In genomic region chr6:91104765-91105399, GRCm38 (mm10) we compare ENCODE assay signal across 10 mouse cellular contexts. TPM values are rescaled to one million over a fixed set of nuclear protein-coding genes. Genes with fewer than 3 reads are reported as not detected.
DNase-seq lines count a peak whose midpoint lies in the region; ATAC-seq and TF ChIP-seq lines count a peak whose summit lies in the region.
"Had no signal": no experiment of that assay in that cellular context is flagged by ENCODE, and none has a peak within 500 bp of the region (broad histone marks: within the 10 kb centered on the region; RNA-seq: fewer than 3 reads in every experiment).

No protein-coding gene starts in this region.

- no peak overlapping the region for H3ac ChIP-seq in myocyte (ENCODE audit: control insufficient read depth, insufficient read length)

- no peaks in the 10 kb centered on the region for H3K79me2 ChIP-seq in myocyte (ENCODE audit: control insufficient read depth, insufficient read depth)

- WGBS in lung, embryonic 14.5 days = 57% methylated on average over 3 of the region's 3 CpGs
- WGBS in lung, adult 2 months = 65% methylated on average over 3 of the region's 3 CpGs
- 67% methylated on average over 3 of the region's 3 CpGs for WGBS in embryonic facial prominence, embryonic 10.5 days
- 83% methylated on average over 3 of the region's 3 CpGs for WGBS in midbrain, embryonic 10.5 days

- no peaks in the 10 kb centered on the region for H3K9me3 ChIP-seq in lung, embryonic 14.5 days (ENCODE audit: low read depth, low read length)
- H3K9me3 ChIP-seq in embryonic facial prominence, embryonic 10.5 days = no peaks in the 10 kb centered on the region
- no peaks in the 10 kb centered on the region for H3K9me3 ChIP-seq in midbrain, embryonic 10.5 days (replicated peaks)

- no peak for TF ChIP-seq POLR2A in lung, adult 2 months (IDR thresholded peaks at IDR 0.05; ENCODE audit: borderline replicate concordance, extremely low read depth, low read depth, low read length)
- no peak for TF ChIP-seq POLR2A in myocyte (IDR thresholded peaks at IDR 0.05; ENCODE audit: insufficient read length, low read depth)

- peaks cover 6% of the 10 kb centered on the region; the same call in 1 of the 2 replicates for H3K4me1 ChIP-seq in lung, embryonic 14.5 days (ENCODE audit: insufficient read depth)
- H3K4me1 ChIP-seq in lung, adult 2 months (ENCODE audit: control insufficient read depth, insufficient read depth, low read length) = 0 out of 2 replicates have a peak, but pooled peaks cover 8% of the 10 kb centered on the region
- peaks cover 16% of the 10 kb centered on the region for H3K4me1 ChIP-seq in embryonic facial prominence, embryonic 10.5 days
- peaks cover 5% of the 10 kb centered on the region; the same call in 1 of the 2 replicates for H3K4me1 ChIP-seq in midbrain, embryonic 10.5 days

- H3K27ac ChIP-seq in lung, embryonic 14.5 days (ENCODE audit: low read depth) = no peak overlapping the region
- H3K27ac ChIP-seq in embryonic facial prominence, embryonic 10.5 days (replicated peaks) = no peak overlapping the region
- H3K27ac ChIP-seq in midbrain, embryonic 10.5 days (replicated peaks) = no peak overlapping the region
- H3K27ac ChIP-seq: layer of hippocampus, adult 2 months had no signal

- no peaks in the 10 kb centered on the region for H3K36me3 ChIP-seq in lung, embryonic 14.5 days (ENCODE audit: insufficient read depth)
- H3K36me3 ChIP-seq in embryonic facial prominence, embryonic 10.5 days (replicated peaks) = no peaks in the 10 kb centered on the region
- H3K36me3 ChIP-seq in myocyte (ENCODE audit: control insufficient read depth, insufficient read depth) = no peaks in the 10 kb centered on the region
- H3K36me3 ChIP-seq in midbrain, embryonic 10.5 days = 0 out of 2 replicates have a peak, but pooled peaks cover 10% of the 10 kb centered on the region

- no peak for TF ChIP-seq CTCF in lung, embryonic 14.5 days (IDR thresholded peaks at IDR 0.05; ENCODE audit: low read depth)
- no peak for TF ChIP-seq CTCF in lung, adult 2 months (IDR thresholded peaks at IDR 0.05; ENCODE audit: insufficient read depth, low read length)

- H3K4me2 ChIP-seq in lung, embryonic 14.5 days = no peak overlapping the region
- H3K4me2 ChIP-seq in myocyte (ENCODE audit: low read depth) = no peak overlapping the region

- DNase-seq in lung, embryonic 14.5 days = peak; percentile 78
- DNase-seq in lung, adult 2 months = no peak
- peak; percentile 79 for DNase-seq in embryonic facial prominence, embryonic 10.5 days (ENCODE audit: low spot score)
- DNase-seq in kidney, postnatal 14 days = peak; percentile 73
- DNase-seq in MN1 (ENCODE audit: low spot score) = no peak
- DNase-seq in midbrain, embryonic 10.5 days (ENCODE audit: low spot score) = no peak
- DNase-seq in layer of hippocampus, adult 9-10 months (ENCODE audit: low spot score) = no peak
- DNase-seq: adrenal gland, postnatal 25 days had no signal

- H3K27me3 ChIP-seq in lung, embryonic 14.5 days (ENCODE audit: insufficient read depth, low read length) = no peaks in the 10 kb centered on the region
- no peaks in the 10 kb centered on the region for H3K27me3 ChIP-seq in embryonic facial prominence, embryonic 10.5 days (replicated peaks; ENCODE audit: low read depth, poor library complexity, severe bottlenecking)
- peaks cover 10% of the 10 kb centered on the region for H3K27me3 ChIP-seq in myocyte (ENCODE audit: control insufficient read depth, insufficient read depth, insufficient read length)
- H3K27me3 ChIP-seq in midbrain, embryonic 10.5 days (ENCODE audit: low read depth, poor library complexity, severe bottlenecking) = no peaks in the 10 kb centered on the region

- peak; percentile 68 for ATAC-seq in lung, embryonic 14.5 days (ENCODE audit: insufficient read depth)

- no peak overlapping the region for H3K4me3 ChIP-seq in lung, embryonic 14.5 days (ENCODE audit: low read depth, low read length)
- H3K4me3 ChIP-seq in lung, adult 2 months (replicated peaks; ENCODE audit: extremely low read depth, low read depth, low read length) = no peak overlapping the region
- no peak overlapping the region for H3K4me3 ChIP-seq in embryonic facial prominence, embryonic 10.5 days
- no peak overlapping the region for H3K4me3 ChIP-seq in myocyte
- no peak overlapping the region for H3K4me3 ChIP-seq in midbrain, embryonic 10.5 days
- H3K4me3 ChIP-seq: layer of hippocampus, adult 2 months had no signal

- H3K9ac ChIP-seq in lung, embryonic 14.5 days = no peak overlapping the region

TF ChIP-seq in myocyte, 11 proteins besides CTCF, POLR2A, EP300 and RAD21:
- no peak for TF ChIP-seq TCF12 (IDR thresholded peaks at IDR 0.05; ENCODE audit: insufficient read depth, poor library complexity, severe bottlenecking)
- no peak for TF ChIP-seq E2F4 (IDR thresholded peaks at IDR 0.05; ENCODE audit: insufficient read depth)
- peak; percentile 23 for TF ChIP-seq USF1 (IDR thresholded peaks at IDR 0.05; ENCODE audit: low read depth)

RNA-seq across cellular contexts. Expression of gene Nup210, which starts 11.7 kb away (rescaled TPM):
- 30.8 and 35.3 TPM in 2 replicates for polyA plus RNA-seq in lung, embryonic 14.5 days (2014; fragmentation: Nextera tagmentation; extraction: Ambion mirVana)
- 25.7 and 40.2 TPM in 2 replicates for polyA plus RNA-seq in lung, adult 2 months (2012; rRNA removed)
- 15.8 and 17.3 TPM in 2 replicates for polyA plus RNA-seq in embryonic facial prominence, embryonic 10.5 days (2016; fragmentation: Nextera tagmentation; extraction: Ambion mirVana)
- polyA plus RNA-seq in myocyte (2012; fragmentation: generic; extraction: Trizol) = 0.31 TPM
- polyA plus RNA-seq in midbrain, embryonic 10.5 days (2016; fragmentation: Nextera tagmentation; extraction: Ambion mirVana) = 26.2 and 29.7 TPM in 2 replicates

RNA-seq across cellular contexts. Expression of gene Hdac11, which starts 51.6 kb away (rescaled TPM):
- polyA plus RNA-seq in lung, embryonic 14.5 days (2014; fragmentation: Nextera tagmentation; extraction: Ambion mirVana) = 8.1 and 8.8 TPM in 2 replicates
- 18.4 and 18.7 TPM in 2 replicates for polyA plus RNA-seq in lung, adult 2 months (2012; rRNA removed)
- 8.6 and 9.8 TPM in 2 replicates for polyA plus RNA-seq in embryonic facial prominence, embryonic 10.5 days (2016; fragmentation: Nextera tagmentation; extraction: Ambion mirVana)
- 39.3 TPM for polyA plus RNA-seq in myocyte (2012; fragmentation: generic; extraction: Trizol)
- 9.4 and 12.0 TPM in 2 replicates for polyA plus RNA-seq in midbrain, embryonic 10.5 days (2016; fragmentation: Nextera tagmentation; extraction: Ambion mirVana)

Comparison
In these comparisons a context has a peak if more than half of its experiments do, and no peak if none do; other contexts are left out.
1. DNase-seq: peak in lung, embryonic 14.5 days (single experiment), embryonic facial prominence, embryonic 10.5 days (single experiment) and kidney, postnatal 14 days (single experiment); none in lung, adult 2 months (single experiment), MN1 (single experiment), midbrain, embryonic 10.5 days (single experiment) and layer of hippocampus, adult 9-10 months (single experiment).
2. RNA of gene Nup210, which starts 11.7 kb away (polyA plus RNA-seq): 30.8 to 35.3 TPM in lung, embryonic 14.5 days, 26.2 to 29.7 TPM in midbrain, embryonic 10.5 days, 25.7 to 40.2 TPM in lung, adult 2 months and 15.8 to 17.3 TPM in embryonic facial prominence, embryonic 10.5 days; 0.31 TPM in myocyte (single experiment); every median in the first group is over 10 times any median in the second.